Mouse (Mus musculus): ENCODE data around the gene Olfr1155.

Olfr1155 gene

DNA sequence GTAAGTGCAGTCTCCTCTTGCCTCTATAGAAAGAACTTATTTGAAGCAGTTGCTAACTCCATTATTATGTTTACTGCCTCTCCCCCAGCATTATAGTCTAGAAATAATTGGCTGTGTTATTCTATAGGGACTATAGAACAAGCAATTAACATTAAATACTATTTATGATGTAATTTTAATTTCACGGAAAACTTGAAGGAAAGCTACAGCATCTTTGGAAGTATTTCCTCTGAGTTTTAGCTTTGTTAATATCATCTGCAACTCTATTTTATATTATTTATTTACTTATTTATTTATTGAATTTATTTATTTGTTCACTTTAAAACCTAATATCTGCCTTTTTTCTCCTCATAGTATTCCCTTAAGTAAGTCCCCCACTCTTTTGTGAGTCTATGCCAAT, at the start of gene Olfr1155:
TSS of gene Olfr1155 (minus strand) at position 101 of the 400 bp plus-strand sequence.
- in situ Hi-C loops (cut with MseI, MboI) = no loop called here

DNA sequence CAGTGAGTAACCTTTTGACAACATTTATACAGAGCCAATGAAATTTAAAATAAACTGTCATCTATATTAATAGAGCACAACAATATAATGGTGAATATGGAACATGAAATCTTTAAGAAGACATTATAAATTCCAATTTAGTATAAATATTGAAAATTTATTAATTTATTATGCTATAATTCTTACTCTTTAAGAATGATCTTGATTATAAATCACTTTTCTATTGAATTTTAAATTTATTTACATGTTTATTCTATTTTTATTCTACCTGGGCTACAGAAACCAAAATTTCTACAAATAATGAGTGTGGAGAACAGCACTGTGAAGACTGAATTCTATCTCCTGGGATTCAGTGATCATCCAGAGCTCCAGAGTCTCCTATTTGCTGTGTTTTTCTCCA, 44.9 kb upstream of the Olfr1155 start, which contains the start of gene Olfr1158:
TSS of gene Olfr1158 (plus strand) at position 301 of the 400 bp plus-strand sequence.
- in situ Hi-C loops (cut with MseI, MboI) = no loop called here

DNA sequence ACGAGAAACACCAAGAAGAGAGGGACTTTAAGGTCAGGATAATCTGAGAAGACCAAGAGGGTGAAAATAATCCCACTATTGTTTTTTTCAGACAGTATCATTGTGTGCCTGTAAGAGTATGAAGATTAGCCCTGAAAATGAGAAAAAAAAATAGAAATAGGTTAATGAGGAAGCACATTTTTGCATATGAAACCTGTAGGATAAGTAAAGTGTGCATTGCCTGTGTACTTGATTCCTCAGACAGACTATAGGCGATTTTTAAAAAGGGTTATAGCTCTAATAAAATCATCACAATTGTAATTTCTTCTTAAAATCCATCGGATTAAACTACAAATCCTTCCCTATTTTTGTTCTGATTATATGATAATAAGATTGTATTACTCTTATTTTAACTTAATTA, 29.6 kb upstream of the Olfr1155 start, which contains the start of gene Olfr74:
TSS of gene Olfr74 (minus strand) at position 101 of the 400 bp plus-strand sequence.
- in situ Hi-C loops (cut with MseI, MboI) = no loop called here

DNA sequence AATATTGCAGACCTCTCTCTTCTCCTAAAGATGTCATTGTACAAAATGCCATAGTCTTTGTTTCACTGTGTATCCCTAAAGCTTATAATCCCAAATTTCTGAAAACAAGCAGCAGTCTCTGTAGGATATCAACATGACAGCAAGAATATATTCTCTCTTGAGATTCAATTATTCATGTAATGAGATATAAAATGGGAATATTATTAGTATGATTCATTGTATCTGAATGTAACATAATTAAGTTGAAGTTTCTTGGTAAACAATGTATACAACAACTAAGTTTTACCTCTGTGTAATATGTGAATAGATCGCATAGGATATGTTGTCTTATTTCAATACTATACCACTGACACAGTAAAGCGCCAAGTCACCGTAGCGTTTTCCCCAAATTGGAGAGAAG, 23.3 kb upstream of the Olfr1155 start, which contains the start of gene Olfr1157:
TSS of gene Olfr1157 (minus strand) at position 101 of the 400 bp plus-strand sequence.
- in situ Hi-C loops (cut with MseI, MboI) = no loop called here

DNA sequence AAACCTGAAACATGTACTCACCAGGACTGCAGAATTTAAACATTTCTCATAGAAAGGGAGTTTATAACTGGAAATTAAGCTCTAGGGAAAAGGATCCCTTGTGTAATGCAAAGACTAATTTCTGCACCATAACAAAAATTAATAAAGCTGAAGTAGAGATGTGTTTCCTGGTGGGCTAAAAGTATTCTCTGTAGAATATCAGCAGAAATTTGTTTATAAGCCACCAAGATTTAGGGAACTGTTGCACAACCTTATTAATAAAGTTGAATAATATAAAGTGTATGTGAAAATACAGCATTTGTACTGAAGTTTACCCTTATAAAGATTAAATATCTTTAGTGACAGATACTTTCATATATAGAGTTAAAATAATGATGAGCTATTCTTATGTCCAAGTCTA, 8.1 kb upstream of the Olfr1155 start, which contains the start of gene Olfr1156:
TSS of gene Olfr1156 (minus strand) at position 101 of the 400 bp plus-strand sequence.
- in situ Hi-C loops (cut with MseI, MboI) = no loop called here

DNA sequence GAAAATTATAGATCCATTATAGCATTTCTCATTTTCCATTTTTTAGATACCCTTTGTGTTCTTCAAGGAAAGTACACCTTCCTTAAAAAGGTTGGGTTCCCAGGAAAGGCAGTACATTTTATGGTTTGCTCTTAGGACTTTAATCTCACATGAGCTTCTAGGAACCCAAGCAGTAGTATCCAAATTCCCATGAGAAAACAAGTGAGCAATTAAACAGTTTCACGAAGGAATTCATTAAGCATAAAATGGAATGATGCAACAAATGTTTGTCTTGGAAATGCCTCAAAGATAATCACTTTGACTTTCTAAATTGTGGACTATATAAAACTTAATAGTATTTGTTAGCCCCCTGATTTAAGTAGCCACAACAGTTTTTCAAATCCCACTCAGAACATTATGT, 39.9 kb downstream of the Olfr1155 start, which contains the start of gene Olfr1154:
TSS of gene Olfr1154 (minus strand) at position 101 of the 400 bp plus-strand sequence.
- in situ Hi-C loops (cut with MseI, MboI) = no loop called here

DNA sequence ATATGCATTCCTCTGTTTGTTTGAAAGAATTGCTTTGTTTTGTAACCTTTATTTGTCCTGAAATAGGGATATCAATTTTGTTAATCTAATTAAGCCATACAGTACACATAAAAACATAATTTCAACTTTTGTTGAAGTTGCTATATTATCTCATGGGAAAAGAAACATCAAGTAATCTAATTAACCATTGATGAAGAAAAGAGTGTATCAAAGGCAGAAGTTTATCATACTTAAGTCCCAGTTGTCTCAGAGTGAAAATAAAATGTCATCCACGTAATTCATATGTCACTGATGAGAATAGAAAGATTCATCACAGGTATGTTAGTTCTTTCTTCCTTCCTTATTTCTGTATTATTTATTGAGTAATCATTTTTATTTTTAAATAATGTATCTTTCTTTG, 50.3 kb downstream of the Olfr1155 start, which contains the start of gene Olfr1153:
TSS of gene Olfr1153 (plus strand) at position 301 of the 400 bp plus-strand sequence.
- in situ Hi-C loops (cut with MseI, MboI) = no loop called here

Data from mouse trophoblast stem cell (cell line).